Mouse (Mus musculus) neutrophil, adult 59 days (primary cell): ENCODE results near the gene Odaph. TPM values are rescaled to one million over a fixed set of nuclear protein-coding genes. Genes with fewer than 3 reads are reported as not detected.

ENCODE experiments used
- total RNA-seq, 2 experiments: library from RNA; stranded (reverse); gene quantifications; 1 replicate in 1 of 2; 2 replicates in 1 of 2; pipeline ENCODE4 v1.2.4; 2023

Odaph gene
- total RNA-seq: not detected

GRCm38 (mm10) chr5:91987236-91987635 is at the start of gene Odaph:
Gene Odaph (plus strand): TSS chr5:91987475.

GRCm38 (mm10) chr5:91962639-91963440 is 24.4 kb upstream of the Odaph start, which contains the start of gene Rchy1:
Gene Rchy1 (minus strand): TSS chr5:91963068.

GRCm38 (mm10) chr5:92043783-92044182 is 56.5 kb downstream of the Odaph start, which contains the start of gene Cdkl2:
Gene Cdkl2 (minus strand): TSS chr5:92043883.

Other genes starting within 250 kb of the Odaph start
- gene Rchy1, start 24.4 kb upstream of the Odaph start, total RNA-seq: 10 to 100 TPM; 74.8 to 82.9 TPM
- gene Cdkl2, start 56.4 kb downstream of the Odaph start, total RNA-seq: 1 to 10 TPM in 1 of 2 experiments, under 1 TPM in 1; 0.51 to 1.1 TPM
- gene G3bp2, start 96.2 kb downstream of the Odaph start, total RNA-seq: 10 to 100 TPM; 54.4 to 68.7 TPM
- gene Uso1, start 150.5 kb downstream of the Odaph start, total RNA-seq: 10 to 100 TPM; 39.7 to 43.8 TPM
- gene U90926, start 227.9 kb downstream of the Odaph start, total RNA-seq: not detected